Mouse (Mus musculus) bone marrow, adult 2 months (tissue): ENCODE data around the gene Hist1h2bm.

ENCODE experiments used
- CTCF ChIP-seq: fragments of 200-500 bp; IDR thresholded peaks from 2 replicates; pipeline ENCODE4 v1.5.1; 2011; ENCODE audit warnings: low read length, control low read depth; ENCODE audit not compliant: control insufficient read depth, insufficient read depth
- POLR2A ChIP-seq: fragments of 200-500 bp; IDR thresholded peaks from 2 replicates; pipeline ENCODE4 v1.6.1; 2011; ENCODE audit warnings: low read depth, mild to moderate bottlenecking, control low read depth, low read length, borderline replicate concordance; ENCODE audit not compliant: control insufficient read depth

GRCm38 (mm10) chr13:21734010-21734905, 12.4 kb downstream of the Hist1h2bm start:
- TF ChIP-seq CTCF (peak; percentile 77), POLR2A (no peak)
